Mouse (Mus musculus) midbrain, embryonic 11.5 days (tissue): Measurements from ENCODE around the gene Hps4. TPM values are rescaled to one million over a fixed set of nuclear protein-coding genes. Genes with fewer than 3 reads are reported as not detected.
"Not testable (repeated sequence)": the region's sequence is repeated elsewhere in the genome, so short reads cannot be mapped to it uniquely, and the experiment has no call there.

Experiments used
- ATAC-seq: fragments of 200-750 bp; cut with Nextera tagmentation; 2 replicates; pipeline ENCODE4 v1.8.0; 2017; ENCODE audit warnings: moderate TSS enrichment, moderate library complexity; ENCODE audit not compliant: low FRiP score
- DNase-seq: peaks from one replicate; pipeline ENCODE4 v3.0.0; 2015; ENCODE audit warnings: low spot score; ENCODE audit errors: missing footprints
- H3K27ac ChIP-seq: fragments of 300-500 bp; sonication (generic); 2 replicates; pipeline ENCODE4 v1.5.1; 2014; ENCODE audit warnings: low read depth, low read length
- H3K27me3 ChIP-seq: fragments of 300-500 bp; sonication (generic); 2 replicates; pipeline ENCODE4 v1.6.1; 2014; ENCODE audit warnings: mild to moderate bottlenecking, low read length, moderate library complexity, mixed read lengths; ENCODE audit not compliant: control insufficient read depth, insufficient read depth
- H3K36me3 ChIP-seq: fragments of 300-500 bp; sonication (generic); 2 replicates; pipeline ENCODE4 v1.6.1; 2014; ENCODE audit warnings: mild to moderate bottlenecking, low read length, moderate library complexity, mixed read lengths; ENCODE audit not compliant: control insufficient read depth, insufficient read depth
- H3K4me1 ChIP-seq: fragments of 300-500 bp; sonication (generic); 2 replicates; pipeline ENCODE4 v1.6.1; 2014; ENCODE audit warnings: low read length; ENCODE audit not compliant: control insufficient read depth, insufficient read depth
- H3K4me2 ChIP-seq: fragments of 300-500 bp; sonication (generic); 2 replicates; pipeline ENCODE4 v1.6.1; 2014; ENCODE audit warnings: mild to moderate bottlenecking, moderate library complexity
- H3K4me3 ChIP-seq: fragments of 300-500 bp; sonication (generic); 2 replicates; pipeline ENCODE4 v1.5.1; 2014; ENCODE audit warnings: low read depth, low read length
- H3K9ac ChIP-seq: fragments of 300-500 bp; sonication (generic); 2 replicates; pipeline ENCODE4 v1.6.1; 2014; ENCODE audit warnings: low read length
- H3K9me3 ChIP-seq: fragments of 300-500 bp; sonication (generic); 2 replicates; pipeline ENCODE4 v1.6.1; 2016; ENCODE audit warnings: low read length; ENCODE audit not compliant: control insufficient read depth
- WGBS: fragments of 180-500 bp; shearing (Covaris S2); extraction: QIAGEN DNeasy Blood & Tissue Kit; methylation state at CpG from one replicate; pipeline ENCODE4 v1.1.7; 2014; 5-methylcytosine and 5-hydroxymethylcytosine counted together
- polyA plus RNA-seq: library from polyadenylated mRNA; unstranded; fragments of >200 nt; fragmentation: Nextera tagmentation; extraction: Ambion mirVana; gene quantifications from 2 replicates; pipeline ENCODE4 v1.2.1, GENCODE M21; 2014

Hps4 gene
- polyA plus RNA-seq, 1 experiment from 2014 or later, result 31.9 TPM

- H3K9me3 ChIP-seq, H3K9ac ChIP-seq, H3K36me3 ChIP-seq, ATAC-seq, H3K4me3 ChIP-seq, H3K4me1 ChIP-seq, DNase-seq, H3K27me3 ChIP-seq, H3K4me2 ChIP-seq, H3K27ac ChIP-seq: not testable (repeated sequence)
- 59% methylated on average over 2 of the region's 2 CpGs for WGBS
Measured at GRCm38 (mm10) chr5:112319343-112319742, 23.5 kb upstream of the Hps4 start.

- H3K9ac ChIP-seq, result no peak overlapping the region
- no peaks in the 10 kb centered on the region for H3K9me3 ChIP-seq
- H3K4me2 ChIP-seq, result no peak overlapping the region
- no peaks in the 10 kb centered on the region for H3K36me3 ChIP-seq
- no peaks in the 10 kb centered on the region; the same call in 1 of the 2 replicates for H3K4me1 ChIP-seq
- H3K27me3 ChIP-seq, result no peaks in the 10 kb centered on the region
- WGBS, result 77% methylated on average over 5 of the region's 5 CpGs
- no peak overlapping the region for H3K4me3 ChIP-seq
- DNase-seq, result no peak
- no peak for ATAC-seq
- H3K27ac ChIP-seq, result no peak overlapping the region
Measured at GRCm38 (mm10) chr5:112320379-112320778, 22.5 kb upstream of the Hps4 start.

GRCm38 (mm10) chr5:112320936-112321335, 21.9 kb upstream of the Hps4 start:
- Histone ChIP-seq H3K4me2 (no peak overlapping the region), H3K27ac (no peak overlapping the region), H3K4me1 (no peaks in the 10 kb centered on the region; the same call in 1 of the 2 replicates), H3K36me3 (no peaks in the 10 kb centered on the region), H3K4me3 (no peak overlapping the region), H3K9me3 (no peaks in the 10 kb centered on the region), H3K9ac (no peak overlapping the region), H3K27me3 (no peaks in the 10 kb centered on the region)
- 76% methylated on average over 6 of the region's 6 CpGs for whole genome bisulfite sequencing
- no peak for DNase-seq
- no peak for ATAC-seq

- ATAC-seq, result no peak
Measured at GRCm38 (mm10) chr5:112321376-112321775, 21.5 kb upstream of the Hps4 start.

GRCm38 (mm10) chr5:112323246-112323645, 19.6 kb upstream of the Hps4 start:
- no peak overlapping the region for H3K9ac ChIP-seq
- no peak for DNase-seq
- H3K27ac ChIP-seq, result no peak overlapping the region
- H3K9me3 ChIP-seq, result no peaks in the 10 kb centered on the region
- no peak overlapping the region for H3K4me2 ChIP-seq
- no peak for ATAC-seq
- H3K4me1 ChIP-seq, result peaks cover 8% of the 10 kb centered on the region
- H3K27me3 ChIP-seq, result no peaks in the 10 kb centered on the region
- H3K4me3 ChIP-seq, result no peak overlapping the region
- 89% methylated on average over 6 of the region's 6 CpGs for WGBS
- H3K36me3 ChIP-seq, result no peaks in the 10 kb centered on the region

More at GRCm38 (mm10) chr5:112321376-112321775, 21.5 kb upstream of the Hps4 start:
- Histone ChIP-seq H3K9ac (no peak overlapping the region), H3K9me3 (no peaks in the 10 kb centered on the region), H3K4me1 (no peaks in the 10 kb centered on the region; the same call in 1 of the 2 replicates), H3K27me3 (no peaks in the 10 kb centered on the region), H3K36me3 (no peaks in the 10 kb centered on the region), H3K27ac (no peak overlapping the region), H3K4me2 (no peak overlapping the region), H3K4me3 (no peak overlapping the region)
- 75% methylated on average over 4 of the region's 4 CpGs for WGBS
- DNase-seq, result no peak

- Histone ChIP-seq H3K4me1 (peaks cover 8% of the 10 kb centered on the region), H3K27me3 (no peaks in the 10 kb centered on the region), H3K4me3 (no peak overlapping the region), H3K27ac (no peak overlapping the region), H3K4me2 (peak overlapping the region; percentile 80; the same call in 1 of the 2 replicates), H3K9me3 (no peaks in the 10 kb centered on the region), H3K9ac (no peak overlapping the region), H3K36me3 (peaks cover 5% of the 10 kb centered on the region; the same call in 1 of the 2 replicates)
- ATAC-seq, result peak; percentile 51; the same call in 1 of the 2 replicates
- 34% methylated on average over 24 of the region's 24 CpGs for WGBS
- no peak for DNase-seq
Measured at GRCm38 (mm10) chr5:112324637-112325545, 18.0 kb upstream of the Hps4 start.

GRCm38 (mm10) chr5:112325546-112326445, 17.1 kb upstream of the Hps4 start, which contains the start of gene Tfip11:
Gene Tfip11, plus strand, starts transcription at chr5:112326358.
- peak within 1 kb of the TSS; percentile 80 for H3K4me2 ChIP-seq
- no peaks in the 10 kb centered on the region for H3K27me3 ChIP-seq
- H3K27ac ChIP-seq, result peak within 1 kb of the TSS; percentile 61
- peaks cover 8% of the 10 kb centered on the region for H3K4me1 ChIP-seq
- WGBS, result 9% methylated on average over 48 of the region's 48 CpGs
- DNase-seq, result peak; percentile 100
- no peaks in the 10 kb centered on the region for H3K9me3 ChIP-seq
- peak within 1 kb of the TSS; percentile 78 for H3K9ac ChIP-seq
- H3K36me3 ChIP-seq, result peaks cover 10% of the 10 kb centered on the region; the same call in 1 of the 2 replicates
- H3K4me3 ChIP-seq, result peak within 1 kb of the TSS; percentile 97
- peak; percentile 89 for ATAC-seq

- ATAC-seq, result no peak; the same call in 1 of the 2 replicates
- no peak for DNase-seq
- Histone ChIP-seq H3K27ac (no peak overlapping the region), H3K4me3 (peak overlapping the region; percentile 97), H3K9me3 (no peaks in the 10 kb centered on the region), H3K27me3 (no peaks in the 10 kb centered on the region), H3K9ac (peak overlapping the region; percentile 78), H3K4me2 (peak overlapping the region; percentile 80), H3K36me3 (peaks cover 14% of the 10 kb centered on the region; the same call in 1 of the 2 replicates), H3K4me1 (peaks cover 8% of the 10 kb centered on the region)
- 2% methylated on average over 33 of the region's 33 CpGs for WGBS
Measured at GRCm38 (mm10) chr5:112326446-112327009, 16.4 kb upstream of the Hps4 start.
